Mouse (Mus musculus) midbrain, embryonic 11.5 days (tissue): ENCODE data around the gene Prkar1a. TPM values are rescaled to one million over a fixed set of nuclear protein-coding genes. Genes with fewer than 3 reads are reported as not detected.
"Not testable (repeated sequence)": the region's sequence is repeated elsewhere in the genome, so short reads cannot be mapped to it uniquely, and the experiment has no call there.

ENCODE experiments used
- ATAC-seq: fragments of 200-750 bp; cut with Nextera tagmentation; 2 replicates; pipeline ENCODE4 v1.8.0; 2017; ENCODE audit warnings: moderate TSS enrichment, moderate library complexity; ENCODE audit not compliant: low FRiP score
- DNase-seq: peaks from one replicate; pipeline ENCODE4 v3.0.0; 2015; ENCODE audit warnings: low spot score; ENCODE audit errors: missing footprints
- H3K27ac ChIP-seq: fragments of 300-500 bp; sonication (generic); 2 replicates; pipeline ENCODE4 v1.5.1; 2014; ENCODE audit warnings: low read depth, low read length
- H3K27me3 ChIP-seq: fragments of 300-500 bp; sonication (generic); 2 replicates; pipeline ENCODE4 v1.6.1; 2014; ENCODE audit warnings: mild to moderate bottlenecking, low read length, moderate library complexity, mixed read lengths; ENCODE audit not compliant: control insufficient read depth, insufficient read depth
- H3K36me3 ChIP-seq: fragments of 300-500 bp; sonication (generic); 2 replicates; pipeline ENCODE4 v1.6.1; 2014; ENCODE audit warnings: mild to moderate bottlenecking, low read length, moderate library complexity, mixed read lengths; ENCODE audit not compliant: control insufficient read depth, insufficient read depth
- H3K4me1 ChIP-seq: fragments of 300-500 bp; sonication (generic); 2 replicates; pipeline ENCODE4 v1.6.1; 2014; ENCODE audit warnings: low read length; ENCODE audit not compliant: control insufficient read depth, insufficient read depth
- H3K4me2 ChIP-seq: fragments of 300-500 bp; sonication (generic); 2 replicates; pipeline ENCODE4 v1.6.1; 2014; ENCODE audit warnings: mild to moderate bottlenecking, moderate library complexity
- H3K4me3 ChIP-seq: fragments of 300-500 bp; sonication (generic); 2 replicates; pipeline ENCODE4 v1.5.1; 2014; ENCODE audit warnings: low read depth, low read length
- H3K9ac ChIP-seq: fragments of 300-500 bp; sonication (generic); 2 replicates; pipeline ENCODE4 v1.6.1; 2014; ENCODE audit warnings: low read length
- H3K9me3 ChIP-seq: fragments of 300-500 bp; sonication (generic); 2 replicates; pipeline ENCODE4 v1.6.1; 2016; ENCODE audit warnings: low read length; ENCODE audit not compliant: control insufficient read depth
- WGBS: fragments of 180-500 bp; shearing (Covaris S2); extraction: QIAGEN DNeasy Blood & Tissue Kit; methylation state at CpG from one replicate; pipeline ENCODE4 v1.1.7; 2014; 5-methylcytosine and 5-hydroxymethylcytosine counted together
- polyA plus RNA-seq: library from polyadenylated mRNA; unstranded; fragments of >200 nt; fragmentation: Nextera tagmentation; extraction: Ambion mirVana; gene quantifications from 2 replicates; pipeline ENCODE4 v1.2.1, GENCODE M21; 2014

The Prkar1a gene
- polyA plus RNA-seq, 1 experiment from 2014 or later: 435 TPM

- H3K36me3 ChIP-seq: peaks cover 3% of the 10 kb centered on the region; the same call in 1 of the 2 replicates
- no peak for ATAC-seq
- peak overlapping the region; percentile 97 for H3K9ac ChIP-seq
- H3K4me3 ChIP-seq: peak overlapping the region; percentile 99
- no peak overlapping the region for H3K27ac ChIP-seq
- no peaks in the 10 kb centered on the region; the same call in 1 of the 2 replicates for H3K27me3 ChIP-seq
- DNase-seq: no peak
- H3K4me1 ChIP-seq: peaks cover 15% of the 10 kb centered on the region
- H3K4me2 ChIP-seq: peak overlapping the region; percentile 86
- H3K9me3 ChIP-seq: no peaks in the 10 kb centered on the region
- WGBS: 71% methylated on average over 6 of the region's 6 CpGs
Observed at GRCm38 (mm10) chr11:109652505-109652904, 3.3 kb downstream of the Prkar1a start.

GRCm38 (mm10) chr11:109653201-109653600 is 4.0 kb downstream of the Prkar1a start:
- Histone ChIP-seq H3K9me3 (no peaks in the 10 kb centered on the region), H3K36me3 (peaks cover 3% of the 10 kb centered on the region; the same call in 1 of the 2 replicates), H3K27me3 (no peaks in the 10 kb centered on the region; the same call in 1 of the 2 replicates), H3K4me2 (peak overlapping the region; percentile 86; the same call in 1 of the 2 replicates), H3K4me1 (peaks cover 15% of the 10 kb centered on the region), H3K9ac (no peak overlapping the region; the same call in 1 of the 2 replicates), H3K27ac (no peak overlapping the region), H3K4me3 (no peak overlapping the region)
- 82% methylated on average over 8 of the region's 8 CpGs for WGBS
- DNase-seq: no peak
- ATAC-seq: no peak

GRCm38 (mm10) chr11:109654581-109654980 is 5.4 kb downstream of the Prkar1a start:
- WGBS: 92% methylated on average over 6 of the region's 6 CpGs

GRCm38 (mm10) chr11:109656232-109656631 is 7.0 kb downstream of the Prkar1a start:
- Histone ChIP-seq H3K4me2 (no peak overlapping the region), H3K9ac (no peak overlapping the region), H3K4me3 (no peak overlapping the region), H3K27me3 (no peaks in the 10 kb centered on the region), H3K36me3 (peaks cover 11% of the 10 kb centered on the region), H3K9me3 (no peaks in the 10 kb centered on the region), H3K27ac (no peak overlapping the region), H3K4me1 (peaks cover 15% of the 10 kb centered on the region)
- DNase-seq: no peak
- 94% methylated on average over 7 of the region's 7 CpGs for WGBS
- ATAC-seq: no peak

More at GRCm38 (mm10) chr11:109654581-109654980, 5.4 kb downstream of the Prkar1a start:
- Histone ChIP-seq H3K4me1 (peaks cover 15% of the 10 kb centered on the region), H3K27me3 (no peaks in the 10 kb centered on the region), H3K4me2 (no peak overlapping the region), H3K9me3 (no peaks in the 10 kb centered on the region), H3K9ac (no peak overlapping the region), H3K36me3 (peaks cover 3% of the 10 kb centered on the region; the same call in 1 of the 2 replicates), H3K27ac (no peak overlapping the region), H3K4me3 (no peak overlapping the region)
- ATAC-seq: no peak
- no peak for DNase-seq

GRCm38 (mm10) chr11:109660526-109660925 is 11.3 kb downstream of the Prkar1a start:
- not testable (repeated sequence) for H3K4me2 ChIP-seq, H3K27me3 ChIP-seq, H3K27ac ChIP-seq, DNase-seq, H3K4me1 ChIP-seq, H3K4me3 ChIP-seq, ATAC-seq, H3K9me3 ChIP-seq, H3K9ac ChIP-seq
- WGBS: 91% methylated on average over 8 of the region's 8 CpGs
- H3K36me3 ChIP-seq: peaks cover 21% of the 10 kb centered on the region

- no peaks in the 10 kb centered on the region for H3K4me1 ChIP-seq
- 94% methylated on average over 13 of the region's 13 CpGs for WGBS
- H3K9me3 ChIP-seq: no peaks in the 10 kb centered on the region
- DNase-seq: peak; percentile 37
- ATAC-seq: no peak
- H3K9ac ChIP-seq: no peak overlapping the region
- no peak overlapping the region for H3K4me2 ChIP-seq
- peaks cover 41% of the 10 kb centered on the region for H3K36me3 ChIP-seq
- H3K27me3 ChIP-seq: no peaks in the 10 kb centered on the region
- H3K4me3 ChIP-seq: no peak overlapping the region
- no peak overlapping the region for H3K27ac ChIP-seq
Observed at GRCm38 (mm10) chr11:109664293-109664692, 15.1 kb downstream of the Prkar1a start.

GRCm38 (mm10) chr11:109665424-109665823 is 16.2 kb downstream of the Prkar1a start:
- peak; percentile 72 for DNase-seq
- ATAC-seq: no peak
- WGBS: 87% methylated on average over 6 of the region's 6 CpGs

GRCm38 (mm10) chr11:109666411-109666810 is 17.2 kb downstream of the Prkar1a start:
- DNase-seq: peak; percentile 57
- Histone ChIP-seq H3K9ac (no peak overlapping the region), H3K9me3 (no peaks in the 10 kb centered on the region), H3K27ac (no peak overlapping the region), H3K4me3 (no peak overlapping the region), H3K27me3 (no peaks in the 10 kb centered on the region), H3K4me2 (no peak overlapping the region), H3K36me3 (peaks cover 32% of the 10 kb centered on the region), H3K4me1 (no peaks in the 10 kb centered on the region)
- no peak for ATAC-seq
- 96% methylated on average over 13 of the region's 13 CpGs for WGBS

More at GRCm38 (mm10) chr11:109665424-109665823, 16.2 kb downstream of the Prkar1a start:
- no peaks in the 10 kb centered on the region for H3K4me1 ChIP-seq
- no peaks in the 10 kb centered on the region for H3K27me3 ChIP-seq
- no peak overlapping the region for H3K4me2 ChIP-seq
- H3K4me3 ChIP-seq: no peak overlapping the region
- H3K27ac ChIP-seq: no peak overlapping the region
- H3K9me3 ChIP-seq: no peaks in the 10 kb centered on the region
- no peak overlapping the region for H3K9ac ChIP-seq
- peaks cover 37% of the 10 kb centered on the region for H3K36me3 ChIP-seq

GRCm38 (mm10) chr11:109667371-109667770 is 18.2 kb downstream of the Prkar1a start:
- H3K36me3 ChIP-seq: peaks cover 32% of the 10 kb centered on the region
- 92% methylated on average over 19 of the region's 19 CpGs for WGBS
- H3K4me3 ChIP-seq: no peak overlapping the region
- no peak overlapping the region for H3K27ac ChIP-seq
- DNase-seq: no peak
- no peak overlapping the region for H3K4me2 ChIP-seq
- H3K4me1 ChIP-seq: no peaks in the 10 kb centered on the region
- no peak overlapping the region for H3K9ac ChIP-seq
- H3K27me3 ChIP-seq: no peaks in the 10 kb centered on the region
- no peak for ATAC-seq
- no peaks in the 10 kb centered on the region for H3K9me3 ChIP-seq
